Mouse (Mus musculus): ENCODE results near the gene Cenpa.

GRCm38 (mm10) chr5:30630401-30630800 lies 36.2 kb upstream of the Cenpa start:
- TF ChIP-seq CTCF (IDR thresholded peaks at IDR 0.05; ENCODE audit: control insufficient read depth, insufficient read depth, low read length) (no peak), POLR2A (IDR thresholded peaks at IDR 0.05; ENCODE audit: borderline replicate concordance, control insufficient read depth, low read depth, low read length) (no peak)

Measured in bone marrow, adult 2 months (tissue).